Mouse (Mus musculus) MEL (cell line): ENCODE data around the gene Msi2. TPM values are rescaled to one million over a fixed set of nuclear protein-coding genes. Genes with fewer than 3 reads are reported as not detected.

Experiments
- DNase-seq: peaks from one replicate; pipeline ENCODE4 v3.0.0; 2011; ENCODE audit warnings: low read depth, low spot score
- H3K27ac ChIP-seq: 2 replicates; pipeline ENCODE4 v1.5.1; 2012; ENCODE audit warnings: low read depth, mild to moderate bottlenecking, control low read depth, low read length, moderate library complexity; ENCODE audit not compliant: control insufficient read depth
- H3K27me3 ChIP-seq, 2 experiments: fragments of 150-350 bp in 1 of 2; sonication (generic) in 1 of 2; 2 replicates each; pipeline ENCODE4 v1.6.1; 2012; ENCODE audit warnings: low read length in 2 of 2, mild to moderate bottlenecking in 2 of 2, improper control_type of control experiment in 1 of 2, moderate library complexity in 1 of 2; ENCODE audit not compliant: insufficient read depth in 2 of 2, control insufficient read depth in 1 of 2
- H3K36me3 ChIP-seq, 2 experiments: 2 replicates each; pipeline ENCODE4 v1.6.1; 2012 to 2014; ENCODE audit warnings: low read length in 2 of 2, improper control_type of control experiment in 1 of 2, inconsistent platforms in 1 of 2, mild to moderate bottlenecking in 1 of 2; ENCODE audit not compliant: insufficient read depth in 2 of 2, control insufficient read depth in 1 of 2
- H3K4me1 ChIP-seq, 2 experiments: fragments of 150-350 bp in 1 of 2; sonication (generic) in 1 of 2; 2 replicates each; pipeline ENCODE4 v1.6.1; 2012; ENCODE audit warnings: low read length in 2 of 2, improper control_type of control experiment in 1 of 2, mild to moderate bottlenecking in 1 of 2; ENCODE audit not compliant: insufficient read depth in 2 of 2, control insufficient read depth in 1 of 2
- H3K4me3 ChIP-seq, 2 experiments: fragments of 150-350 bp in 1 of 2; sonication (generic) in 1 of 2; 2 replicates each; pipeline ENCODE4 v1.5.1; 2012; ENCODE audit warnings: low read depth in 2 of 2, low read length in 2 of 2, mild to moderate bottlenecking in 2 of 2, moderate library complexity in 2 of 2, control low read depth in 1 of 2, improper control_type of control experiment in 1 of 2; ENCODE audit not compliant: control insufficient read depth in 1 of 2, insufficient read depth in 1 of 2
- H3K79me2 ChIP-seq: 2 replicates; pipeline ENCODE4 v1.6.1; 2012; ENCODE audit warnings: mild to moderate bottlenecking, low read length, moderate library complexity; ENCODE audit not compliant: control insufficient read depth, poor library complexity, insufficient read depth
- H3K9ac ChIP-seq: 2 replicates; pipeline ENCODE4 v1.6.1; 2012; ENCODE audit warnings: low read depth, mild to moderate bottlenecking, control low read depth, low read length, moderate library complexity; ENCODE audit not compliant: control insufficient read depth, poor library complexity, severe bottlenecking
- H3K9me3 ChIP-seq: fragments of 150-350 bp; sonication (generic); replicated peaks from 2 replicates; pipeline ENCODE4 v1.6.1; 2012; ENCODE audit warnings: mild to moderate bottlenecking, low read length, improper control_type of control experiment, moderate library complexity; ENCODE audit not compliant: insufficient read depth
- CHD2 ChIP-seq: IDR thresholded peaks from 2 replicates; pipeline ENCODE4 v1.6.1; 2011; ENCODE audit warnings: low read length, improper control_type of control experiment
- ELF1 ChIP-seq: IDR thresholded peaks from 2 replicates; pipeline ENCODE4 v1.6.1; 2014; ENCODE audit warnings: low read depth, mild to moderate bottlenecking, inconsistent platforms, low read length, improper control_type of control experiment, moderate library complexity
- ETS1 ChIP-seq: IDR thresholded peaks from 2 replicates; pipeline ENCODE4 v1.6.1; 2012; ENCODE audit warnings: low read depth, mild to moderate bottlenecking, inconsistent platforms, low read length, improper control_type of control experiment, moderate library complexity
- GABPA ChIP-seq: IDR thresholded peaks from 2 replicates; pipeline ENCODE4 v1.6.1; 2012; ENCODE audit warnings: low read depth, mild to moderate bottlenecking, inconsistent platforms, low read length, improper control_type of control experiment, moderate library complexity
- GATA1 ChIP-seq: IDR thresholded peaks from 2 replicates; pipeline ENCODE4 v1.6.1; 2011; ENCODE audit warnings: low read depth, low read length, improper control_type of control experiment
- HCFC1 ChIP-seq: IDR thresholded peaks from 2 replicates; pipeline ENCODE4 v1.6.1; 2012; ENCODE audit warnings: low read depth, mild to moderate bottlenecking, inconsistent platforms, low read length, improper control_type of control experiment, moderate library complexity
- MAFK ChIP-seq: IDR thresholded peaks from 2 replicates; pipeline ENCODE4 v1.6.1; 2011; ENCODE audit warnings: low read depth, mild to moderate bottlenecking, low read length, improper control_type of control experiment, borderline replicate concordance
- MAX ChIP-seq: IDR thresholded peaks from 2 replicates; pipeline ENCODE4 v1.6.1; 2011; ENCODE audit warnings: low read length, improper control_type of control experiment
- MAZ ChIP-seq: IDR thresholded peaks from 2 replicates; pipeline ENCODE4 v1.6.1; 2012; ENCODE audit warnings: low read depth, mild to moderate bottlenecking, inconsistent platforms, low read length, improper control_type of control experiment
- MEF2A ChIP-seq: IDR thresholded peaks from 2 replicates; pipeline ENCODE4 v1.6.1; 2014; ENCODE audit warnings: low read depth, mild to moderate bottlenecking, inconsistent platforms, low read length, improper control_type of control experiment; ENCODE audit not compliant: poor library complexity, insufficient replicate concordance, severe bottlenecking; ENCODE audit errors: extremely low read depth
- MXI1 ChIP-seq: IDR thresholded peaks from 2 replicates; pipeline ENCODE4 v1.6.1; 2011; ENCODE audit warnings: mild to moderate bottlenecking, low read depth, low read length, improper control_type of control experiment
- MYC ChIP-seq: IDR thresholded peaks from 2 replicates; pipeline ENCODE4 v1.6.1; 2011; ENCODE audit warnings: low read depth, mild to moderate bottlenecking, low read length, improper control_type of control experiment, moderate library complexity
- NELFE ChIP-seq: IDR thresholded peaks from 2 replicates; pipeline ENCODE4 v1.6.1; 2011; ENCODE audit warnings: low read depth, low read length, improper control_type of control experiment
- POLR2A ChIP-seq, 2 experiments: IDR thresholded peaks; 2 replicates each; pipeline ENCODE4 v1.6.1; 2011 to 2012; ENCODE audit warnings: low read length in 2 of 2, mild to moderate bottlenecking in 2 of 2, control low read depth in 1 of 2, improper control_type of control experiment in 1 of 2, low read depth in 1 of 2, moderate library complexity in 1 of 2; ENCODE audit not compliant: control insufficient read depth in 1 of 2, insufficient read depth in 1 of 2, poor library complexity in 1 of 2
- POLR2AphosphoS2 ChIP-seq: IDR thresholded peaks from 2 replicates; pipeline ENCODE4 v1.6.1; 2011; ENCODE audit warnings: low read length, improper control_type of control experiment
- POLR2AphosphoS5 ChIP-seq: IDR thresholded peaks from 2 replicates; pipeline ENCODE4 v1.6.1; 2012; ENCODE audit warnings: low read depth, borderline replicate concordance, mild to moderate bottlenecking, inconsistent platforms, low read length, moderate library complexity, mixed read lengths
- RCOR1 ChIP-seq: IDR thresholded peaks from 2 replicates; pipeline ENCODE4 v1.6.1; 2012; ENCODE audit warnings: low read depth, mild to moderate bottlenecking, inconsistent platforms, low read length, improper control_type of control experiment
- SMC3 ChIP-seq: IDR thresholded peaks from 2 replicates; pipeline ENCODE4 v1.6.1; 2011; ENCODE audit warnings: low read depth, low read length, improper control_type of control experiment
- TAL1 ChIP-seq: IDR thresholded peaks from 2 replicates; pipeline ENCODE4 v1.6.1; 2012; ENCODE audit warnings: mild to moderate bottlenecking, inconsistent platforms, low read length, moderate library complexity, mixed read lengths
- TBP ChIP-seq: IDR thresholded peaks from 2 replicates; pipeline ENCODE4 v1.8.0; 2011; ENCODE audit warnings: low read depth, low read length, improper control_type of control experiment
- UBTF ChIP-seq: IDR thresholded peaks from 2 replicates; pipeline ENCODE4 v1.6.1; 2012; ENCODE audit warnings: low read depth, mild to moderate bottlenecking, inconsistent platforms, low read length, improper control_type of control experiment, moderate library complexity, borderline replicate concordance; ENCODE audit not compliant: insufficient read depth
- USF2 ChIP-seq, 2 experiments: IDR thresholded peaks; 2 replicates each; pipeline ENCODE4 v1.6.1; 2011 to 2012; ENCODE audit warnings: improper control_type of control experiment in 2 of 2, low read length in 2 of 2, borderline replicate concordance in 1 of 2, inconsistent platforms in 1 of 2, low read depth in 1 of 2, mild to moderate bottlenecking in 1 of 2; ENCODE audit not compliant: insufficient read depth in 1 of 2
- ZC3H11A ChIP-seq: IDR thresholded peaks from 2 replicates; pipeline ENCODE4 v1.6.1; 2012; ENCODE audit warnings: low read depth, mild to moderate bottlenecking, inconsistent platforms, low read length, improper control_type of control experiment
- ZNF384 ChIP-seq: IDR thresholded peaks from 2 replicates; pipeline ENCODE4 v1.6.1; 2012; ENCODE audit warnings: low read depth, mild to moderate bottlenecking, inconsistent platforms, low read length, improper control_type of control experiment
- polyA plus RNA-seq, 2 experiments: library from polyadenylated mRNA; stranded (reverse) in 1 of 2; unstranded in 1 of 2; fragments of >175 nt in 1 of 2; fragments of >200 nt in 1 of 2; gene quantifications; 2 replicates each; pipeline versions ENCODE4 v1.2.1 to v1.2.4; 2012; ENCODE audit warnings: low replicate concordance in 2 of 2, low read depth in 1 of 2; ENCODE audit not compliant: insufficient read length in 2 of 2, insufficient read depth in 1 of 2, missing spikeins in 1 of 2
- total RNA-seq: library from RNA; depleted of rRNA; stranded (reverse); fragments of 300-350 nt; gene quantifications from 2 replicates; pipeline ENCODE4 v1.2.3, GENCODE M21; 2012

Gene Msi2
- total and polyA plus RNA-seq, 3 experiments: 16.2 to 29.7 TPM; not detected in 1

DNA sequence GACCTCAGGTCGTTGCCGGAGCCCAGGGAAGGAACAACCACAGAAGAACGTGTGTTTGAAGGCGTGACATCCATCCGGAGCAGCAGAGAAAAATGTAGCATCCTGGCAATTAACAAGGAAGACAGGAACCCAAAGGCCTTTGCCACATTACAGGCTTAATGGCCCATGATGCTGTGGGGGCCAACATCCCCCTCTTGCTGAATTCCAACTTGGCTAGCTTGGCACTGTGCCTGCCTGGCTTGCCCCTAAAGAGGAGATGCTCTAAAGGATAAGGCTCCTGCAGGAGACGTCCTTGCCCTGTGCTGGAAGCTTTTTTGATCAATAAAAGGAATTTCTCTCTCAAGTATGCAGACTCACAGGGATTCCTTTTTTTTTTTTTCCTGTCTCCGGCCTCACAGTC lies 181.0 kb downstream of the Msi2 start:
- Histone ChIP-seq H3K79me2 (no peaks in the 10 kb centered on the region), H3K4me1 (no peaks in the 10 kb centered on the region), H3K27ac (no peak overlapping the region), H3K27me3 (no peaks in the 10 kb centered on the region), H3K9me3 (no peaks in the 10 kb centered on the region), H3K9ac (no peak overlapping the region), H3K36me3 (no peaks in the 10 kb centered on the region; a peak in 1 of 4 replicates), H3K4me3 (no peak overlapping the region)
- DNase-seq: no peak
- TF ChIP-seq MYC (no peak), MEF2A (no peak), MAX (no peak), UBTF (no peak), POLR2AphosphoS2 (no peak), MAFK (no peak), POLR2AphosphoS5 (no peak), USF2 (IDR thresholded peaks at IDR 0.05; ENCODE audit: borderline replicate concordance in 1 of 2, insufficient read depth in 1 of 2, low read depth in 1 of 2, low read length in 2 of 2) (no peak), ZNF384 (no peak), TAL1 (no peak), MAZ (no peak), ZC3H11A (no peak), ELF1 (no peak), ETS1 (no peak), NELFE (no peak), RCOR1 (no peak)

- no peak for TF ChIP-seq HCFC1
- no peak for TF ChIP-seq GABPA
- TF ChIP-seq GATA1: no peak
- no peak for TF ChIP-seq ZC3H11A
- TF ChIP-seq TBP: no peak
- no peak for TF ChIP-seq POLR2A (IDR thresholded peaks at IDR 0.05; ENCODE audit: control insufficient read depth in 1 of 2, insufficient read depth in 1 of 2, low read depth in 1 of 2, low read length in 2 of 2, poor library complexity in 1 of 2)
- TF ChIP-seq CHD2: no peak
- TF ChIP-seq MAZ: no peak
- TF ChIP-seq TAL1: no peak
- no peak for TF ChIP-seq MAX
- TF ChIP-seq MXI1: no peak
- TF ChIP-seq SMC3: no peak
- TF ChIP-seq RCOR1: no peak
- no peak for TF ChIP-seq ZNF384
- Histone ChIP-seq H3K27ac (no peak overlapping the region), H3K36me3 (no peaks in the 10 kb centered on the region; a peak in 1 of 4 replicates)
Observed at GRCm38 (mm10) chr11:88536861-88537260, 181.5 kb downstream of the Msi2 start.

More at GRCm38 (mm10) chr11:88536861-88537260, 181.5 kb downstream of the Msi2 start:
- Histone ChIP-seq H3K4me3 (no peak overlapping the region), H3K9ac (no peak overlapping the region), H3K4me1 (no peaks in the 10 kb centered on the region), H3K9me3 (no peaks in the 10 kb centered on the region), H3K79me2 (no peaks in the 10 kb centered on the region), H3K27me3 (no peaks in the 10 kb centered on the region)
- DNase-seq: no peak
